Mouse (Mus musculus): Measurements from ENCODE around the gene Gm43638.
"Not testable (repeated sequence)": the region's sequence is repeated elsewhere in the genome, so short reads cannot be mapped to it uniquely, and the experiment has no call there.

The Gm43638 gene

GRCm38 (mm10) chr5:87486706-87487105, at the start of gene Gm43638:
Gm43638 (minus strand) TSS chr5:87486806.
- not testable (repeated sequence) for DNase-seq (ENCODE audit: low read depth in 1 of 2, low spot score in 2 of 2)

GRCm38 (mm10) chr5:87535994-87536644, 49.5 kb upstream of the Gm43638 start:
- DNase-seq (ENCODE audit: low read depth in 1 of 2, low spot score in 2 of 2) = no peak

GRCm38 (mm10) chr5:87532288-87532687, 45.7 kb upstream of the Gm43638 start:
- DNase-seq (ENCODE audit: low read depth in 1 of 2, low spot score in 2 of 2) = no peak

GRCm38 (mm10) chr5:87523561-87523960, 37.0 kb upstream of the Gm43638 start:
- not testable (repeated sequence) for DNase-seq (ENCODE audit: low read depth in 1 of 2, low spot score in 2 of 2)

- no peak for DNase-seq (ENCODE audit: low read depth in 1 of 2, low spot score in 2 of 2)
These were observed 19.3 kb upstream of the Gm43638 start for GRCm38 (mm10) chr5:87505776-87506458.

- DNase-seq (ENCODE audit: low read depth in 1 of 2, low spot score in 2 of 2) = no peak
These were observed 16.1 kb upstream of the Gm43638 start for GRCm38 (mm10) chr5:87502687-87503086.

- DNase-seq (ENCODE audit: low read depth in 1 of 2, low spot score in 2 of 2) = no peak
These were observed 12.7 kb upstream of the Gm43638 start for GRCm38 (mm10) chr5:87499341-87499740.

- DNase-seq (ENCODE audit: low read depth in 1 of 2, low spot score in 2 of 2) = no peak
These were observed 12.3 kb upstream of the Gm43638 start for GRCm38 (mm10) chr5:87498936-87499335.

GRCm38 (mm10) chr5:87490771-87491170, 4.2 kb upstream of the Gm43638 start, which contains the start of gene Ugt2a1:
Ugt2a1 (minus strand) TSS chr5:87490871.
- no peak for DNase-seq (ENCODE audit: low read depth in 1 of 2, low spot score in 2 of 2)

GRCm38 (mm10) chr5:87482160-87482559, 4.4 kb downstream of the Gm43638 start, which contains the start of gene Ugt2a2:
Ugt2a2 (minus strand) TSS chr5:87482260.
- no peak for DNase-seq (ENCODE audit: low read depth in 1 of 2, low spot score in 2 of 2)

- DNase-seq (ENCODE audit: low read depth in 1 of 2, low spot score in 2 of 2) = no peak
These were observed 27.8 kb downstream of the Gm43638 start for GRCm38 (mm10) chr5:87458810-87459209.

GRCm38 (mm10) chr5:87457701-87458100, 28.9 kb downstream of the Gm43638 start:
- no peak for DNase-seq (ENCODE audit: low read depth in 1 of 2, low spot score in 2 of 2)

- no peak for DNase-seq (ENCODE audit: low read depth in 1 of 2, low spot score in 2 of 2)
These were observed 30.3 kb downstream of the Gm43638 start for GRCm38 (mm10) chr5:87456216-87456850.

- no peak for DNase-seq (ENCODE audit: low read depth in 1 of 2, low spot score in 2 of 2)
These were observed 31.1 kb downstream of the Gm43638 start for GRCm38 (mm10) chr5:87455519-87455918.

GRCm38 (mm10) chr5:87452514-87452913, 34.1 kb downstream of the Gm43638 start:
- not testable (repeated sequence) for DNase-seq (ENCODE audit: low read depth in 1 of 2, low spot score in 2 of 2)

GRCm38 (mm10) chr5:87436264-87436663, 50.3 kb downstream of the Gm43638 start:
- no peak for DNase-seq (ENCODE audit: low read depth in 1 of 2, low spot score in 2 of 2)

GRCm38 (mm10) chr5:87425676-87426075, 60.9 kb downstream of the Gm43638 start:
- no peak for DNase-seq (ENCODE audit: low read depth in 1 of 2, low spot score in 2 of 2)

GRCm38 (mm10) chr5:87424041-87424440, 62.6 kb downstream of the Gm43638 start, which contains the start of gene Ugt2b38:
Ugt2b38 (minus strand) TSS chr5:87424203.
- not testable (repeated sequence) for DNase-seq (ENCODE audit: low read depth in 1 of 2, low spot score in 2 of 2)
